Comparison of ENCODE assay signal across 12 mouse cellular contexts in genomic region chr15:12106430-12106829, GRCm38 (mm10). TPM values are rescaled to one million over a fixed set of nuclear protein-coding genes. Genes with fewer than 3 reads are reported as not detected.
DNase-seq lines count a peak whose midpoint lies in the region; ATAC-seq and TF ChIP-seq lines count a peak whose summit lies in the region.
"Had no signal": no experiment of that assay in that cellular context is flagged by ENCODE, and none has a peak within 500 bp of the region (broad histone marks: within the 10 kb centered on the region; RNA-seq: fewer than 3 reads in every experiment).

No protein-coding gene starts in this region.

- H3K27me3 ChIP-seq in forebrain, embryonic 14.5 days (replicated peaks; ENCODE audit: control insufficient read depth, insufficient read depth, low read length), result no peaks in the 10 kb centered on the region
- no peaks in the 10 kb centered on the region for H3K27me3 ChIP-seq in forebrain, embryonic 12.5 days
- H3K27me3 ChIP-seq in forebrain, postnatal 0 days (ENCODE audit: insufficient read depth, low read length), result no peaks in the 10 kb centered on the region
- no peaks in the 10 kb centered on the region for H3K27me3 ChIP-seq in heart, embryonic 12.5 days (replicated peaks)
- H3K27me3 ChIP-seq: limb, embryonic 15.5 days had no signal

- H3K4me2 ChIP-seq in forebrain, embryonic 14.5 days (ENCODE audit: low read length), result no peak overlapping the region
- no peak overlapping the region for H3K4me2 ChIP-seq in forebrain, embryonic 12.5 days
- H3K4me2 ChIP-seq in forebrain, postnatal 0 days (ENCODE audit: low read depth), result no peak overlapping the region
- no peak overlapping the region for H3K4me2 ChIP-seq in heart, embryonic 12.5 days
- H3K4me2 ChIP-seq: limb, embryonic 15.5 days had no signal

- peak; percentile 23; the same call in 1 of the 2 replicates for ATAC-seq in forebrain, embryonic 14.5 days
- ATAC-seq in forebrain, embryonic 12.5 days (ENCODE audit: low FRiP score), result no peak
- ATAC-seq in forebrain, postnatal 0 days, result peak; percentile 81
- no peak for ATAC-seq in heart, embryonic 12.5 days (ENCODE audit: insufficient number of reproducible peaks, low FRiP score)

- H3K9me3 ChIP-seq in forebrain, embryonic 14.5 days (replicated peaks; ENCODE audit: control insufficient read depth, low read length), result no peaks in the 10 kb centered on the region
- H3K9me3 ChIP-seq in forebrain, embryonic 12.5 days, result no peaks in the 10 kb centered on the region
- no peaks in the 10 kb centered on the region for H3K9me3 ChIP-seq in forebrain, postnatal 0 days (ENCODE audit: low read length)
- no peaks in the 10 kb centered on the region for H3K9me3 ChIP-seq in heart, embryonic 12.5 days (replicated peaks)
- H3K9me3 ChIP-seq: limb, embryonic 15.5 days had no signal

- peak; percentile 32 for DNase-seq in forebrain, embryonic 14.5 days (ENCODE audit: low spot score)
- DNase-seq in brain, adult 2 months (ENCODE audit: low read depth, low spot score), result peak; percentile 90
- DNase-seq in forebrain, postnatal 0 days, result peak; percentile 33
- DNase-seq in left cerebral cortex, postnatal 36 days (ENCODE audit: low spot score in 2 of 2), result peak; percentile 74 to 75
- DNase-seq in natural killer cell, adult 2 months (ENCODE audit: low spot score in 2 of 2), result no peak
- DNase-seq in kidney, adult 11 months, result no peak
- DNase-seq: adrenal gland, postnatal 10 days; kidney, adult 2 months had no signal

- H3K27ac ChIP-seq in forebrain, embryonic 14.5 days (ENCODE audit: low read depth, low read length), result no peak overlapping the region
- H3K27ac ChIP-seq in forebrain, embryonic 12.5 days, result no peak overlapping the region
- no peak overlapping the region for H3K27ac ChIP-seq in forebrain, postnatal 0 days (ENCODE audit: low read depth, low read length)
- no peak overlapping the region for H3K27ac ChIP-seq in heart, embryonic 12.5 days (ENCODE audit: poor library complexity, severe bottlenecking)
- H3K27ac ChIP-seq: limb, embryonic 15.5 days; macrophage had no signal

- no peak for TF ChIP-seq CTCF in forebrain, postnatal 0 days (IDR thresholded peaks at IDR 0.05; ENCODE audit: low read depth)

- H3K36me3 ChIP-seq in forebrain, embryonic 14.5 days (ENCODE audit: control insufficient read depth, insufficient read depth, low read length), result no peaks in the 10 kb centered on the region
- H3K36me3 ChIP-seq in forebrain, embryonic 12.5 days (replicated peaks), result no peaks in the 10 kb centered on the region
- H3K36me3 ChIP-seq in forebrain, postnatal 0 days (ENCODE audit: insufficient read depth), result no peaks in the 10 kb centered on the region
- no peaks in the 10 kb centered on the region for H3K36me3 ChIP-seq in heart, embryonic 12.5 days
- H3K36me3 ChIP-seq: limb, embryonic 15.5 days had no signal

- WGBS in forebrain, embryonic 14.5 days, result 87% methylated on average over 12 of the region's 12 CpGs
- 95% methylated on average over 12 of the region's 12 CpGs for WGBS in forebrain, embryonic 12.5 days
- WGBS in forebrain, postnatal 0 days, result 79% methylated on average over 12 of the region's 12 CpGs
- 87% methylated on average over 12 of the region's 12 CpGs for WGBS in heart, embryonic 12.5 days

- no peaks in the 10 kb centered on the region for H3K4me1 ChIP-seq in forebrain, embryonic 14.5 days (ENCODE audit: control insufficient read depth, insufficient read depth, low read length)
- no peaks in the 10 kb centered on the region for H3K4me1 ChIP-seq in forebrain, embryonic 12.5 days
- no peaks in the 10 kb centered on the region for H3K4me1 ChIP-seq in forebrain, postnatal 0 days (ENCODE audit: insufficient read depth)
- peaks cover 7% of the 10 kb centered on the region for H3K4me1 ChIP-seq in heart, embryonic 12.5 days (replicated peaks)

- intact Hi-C loops in left cerebral cortex, postnatal 36 days (cut with DNase I), result no loop called here

- no peak overlapping the region for H3K9ac ChIP-seq in forebrain, embryonic 14.5 days (ENCODE audit: low read length)
- no peak overlapping the region for H3K9ac ChIP-seq in forebrain, embryonic 12.5 days
- H3K9ac ChIP-seq in forebrain, postnatal 0 days, result no peak overlapping the region
- no peak overlapping the region for H3K9ac ChIP-seq in heart, embryonic 12.5 days
- H3K9ac ChIP-seq: limb, embryonic 15.5 days had no signal

- H3K4me3 ChIP-seq in forebrain, embryonic 14.5 days (ENCODE audit: low read depth, low read length), result no peak overlapping the region
- no peak overlapping the region for H3K4me3 ChIP-seq in forebrain, embryonic 12.5 days (replicated peaks)
- no peak overlapping the region for H3K4me3 ChIP-seq in forebrain, postnatal 0 days (ENCODE audit: low read depth, low read length)
- H3K4me3 ChIP-seq in heart, embryonic 12.5 days, result no peak overlapping the region
- H3K4me3 ChIP-seq: limb, embryonic 15.5 days had no signal

RNA-seq across cellular contexts. Expression of gene Zfr, which starts 11.2 kb away (rescaled TPM):
- 169 and 182 TPM in 2 replicates for polyA plus RNA-seq in forebrain, embryonic 14.5 days (2014; fragmentation: Nextera tagmentation; extraction: Ambion mirVana)
- polyA plus RNA-seq in forebrain, embryonic 12.5 days (2016; fragmentation: Nextera tagmentation; extraction: Ambion mirVana), result 117 and 131 TPM in 2 replicates
- 143 and 212 TPM in 2 replicates for total RNA-seq in forebrain, postnatal 0 days (2014; rRNA removed)
- polyA plus RNA-seq in forebrain, postnatal 0 days (2015; fragmentation: Nextera tagmentation; extraction: Ambion mirVana), result 132 and 175 TPM in 2 replicates
- total RNA-seq in left cerebral cortex, postnatal 36 days (2021), result 100 to 1,000 TPM; 331 to 349 TPM
- 105 and 108 TPM in 2 replicates for polyA plus RNA-seq in heart, embryonic 12.5 days (2016; fragmentation: Nextera tagmentation; extraction: Ambion mirVana)

Comparison
In these comparisons a context has a peak if more than half of its experiments do, and no peak if none do; other contexts are left out.
1. ATAC-seq: peak in forebrain, embryonic 14.5 days (single experiment) and forebrain, postnatal 0 days (single experiment); none in forebrain, embryonic 12.5 days (single experiment) and heart, embryonic 12.5 days (single experiment).
2. DNase-seq: peak in forebrain, embryonic 14.5 days (single experiment), brain, adult 2 months (single experiment), forebrain, postnatal 0 days (single experiment) and left cerebral cortex, postnatal 36 days (2 of 2); none in natural killer cell, adult 2 months (0 of 2) and kidney, adult 11 months (single experiment).